Mouse (Mus musculus): ENCODE data around the gene Mctp1.

Gene Mctp1

GRCm38 (mm10) chr13:76620525-76620924, 236.2 kb downstream of the Mctp1 start:
- DNase-seq = no peak

- no peak for DNase-seq
These were observed 249.4 kb downstream of the Mctp1 start for GRCm38 (mm10) chr13:76633707-76634106.

DNA sequence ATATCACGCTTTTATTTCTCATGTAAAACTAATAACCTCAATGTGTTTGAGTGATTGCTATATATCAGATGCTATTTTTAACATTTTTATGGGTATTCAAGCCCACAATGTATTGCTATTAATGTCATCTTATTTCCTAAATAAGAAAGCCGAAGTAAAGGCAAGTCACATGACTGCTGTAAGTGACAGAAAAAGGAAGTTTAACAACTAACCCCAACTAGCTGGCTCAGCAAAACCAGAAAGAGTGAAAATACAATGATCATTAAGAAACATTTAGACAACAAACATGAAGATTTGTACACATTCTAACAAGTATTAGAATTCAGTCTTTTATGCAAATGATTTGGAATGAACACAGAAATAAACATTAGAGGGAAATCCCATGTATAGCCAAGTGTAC, 253.9 kb downstream of the Mctp1 start:
- no peak for DNase-seq

DNA sequence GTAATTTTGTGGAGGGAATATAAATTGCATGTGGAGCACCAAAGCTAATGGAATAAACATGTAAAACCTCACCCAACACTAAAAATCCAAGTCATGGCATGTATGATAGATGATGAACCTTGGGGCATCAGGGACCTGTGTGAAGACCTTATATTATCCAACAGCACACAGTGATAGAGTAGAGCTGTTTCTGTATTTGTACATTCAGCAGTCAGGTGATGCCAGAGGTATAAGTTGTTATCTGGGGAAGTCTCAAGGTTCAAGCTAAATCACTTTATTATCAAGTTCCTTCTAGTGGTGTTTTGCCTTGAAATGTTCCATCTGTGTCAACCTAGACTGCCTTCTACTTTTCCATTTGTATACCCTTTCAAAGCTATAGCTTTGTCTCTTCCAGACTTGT, 275.2 kb downstream of the Mctp1 start:
- no peak for DNase-seq

GRCm38 (mm10) chr13:76681286-76681685, 297.0 kb downstream of the Mctp1 start:
- no peak for DNase-seq

GRCm38 (mm10) chr13:76689349-76689748, 305.0 kb downstream of the Mctp1 start:
- no peak for DNase-seq

DNA sequence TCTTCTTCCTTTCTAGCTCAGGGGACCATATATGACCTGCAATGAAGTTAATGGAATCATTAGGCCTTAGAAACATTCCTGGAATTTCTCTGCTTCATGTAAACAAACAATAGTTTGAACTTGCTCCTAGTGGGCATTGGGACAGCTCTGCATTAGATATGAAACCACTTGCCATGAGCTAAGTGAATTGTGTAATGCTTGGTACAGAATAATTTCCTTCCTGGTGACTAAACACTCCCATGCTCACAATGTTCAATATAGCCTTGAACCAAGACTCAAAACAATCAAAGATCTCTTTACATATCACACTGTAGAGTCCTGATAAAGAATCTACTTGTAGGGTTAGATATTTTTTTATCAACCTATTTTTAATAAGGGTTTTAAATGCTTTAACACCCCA, 305.8 kb downstream of the Mctp1 start:
- DNase-seq = no peak

GRCm38 (mm10) chr13:76690697-76691096, 306.4 kb downstream of the Mctp1 start:
- no peak for DNase-seq

- no peak for DNase-seq
These were observed 349.7 kb downstream of the Mctp1 start for GRCm38 (mm10) chr13:76734013-76734412.

GRCm38 (mm10) chr13:76750663-76751429, 366.5 kb downstream of the Mctp1 start:
- DNase-seq = no peak

DNA sequence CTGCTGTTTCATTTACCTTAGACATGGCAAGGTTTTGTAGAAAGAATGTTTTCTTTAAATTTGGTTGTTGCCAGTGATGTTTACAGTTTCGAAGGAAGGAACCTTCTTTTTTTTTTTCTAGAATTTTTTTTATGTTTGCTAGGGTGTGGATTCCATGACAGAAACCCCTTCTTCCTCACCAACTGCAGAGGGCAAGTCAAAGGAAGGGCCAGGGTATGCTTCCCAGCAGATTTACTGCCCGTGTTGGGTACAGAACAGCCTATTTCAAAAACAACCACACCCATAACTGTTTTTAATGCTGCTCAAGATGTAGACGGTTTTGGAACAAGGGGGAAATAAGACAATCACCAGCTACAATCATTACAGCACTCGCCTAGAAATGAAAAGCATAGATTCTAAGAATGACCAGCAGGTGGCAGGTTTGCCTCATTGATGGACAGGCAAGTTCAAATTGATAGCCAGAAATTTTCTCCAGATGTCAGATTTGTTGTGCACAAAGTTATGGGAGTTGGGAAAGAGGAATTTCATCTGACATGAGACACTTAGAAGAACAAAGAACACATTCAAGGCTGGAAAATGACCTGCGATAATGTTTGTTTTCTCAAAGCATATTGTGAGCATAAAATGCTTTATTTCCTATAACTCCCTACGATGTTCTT, 375.6 kb downstream of the Mctp1 start:
- peak; percentile 18 to 43 for DNase-seq

GRCm38 (mm10) chr13:76799662-76800061, 415.3 kb downstream of the Mctp1 start:
- DNase-seq = no peak

DNA sequence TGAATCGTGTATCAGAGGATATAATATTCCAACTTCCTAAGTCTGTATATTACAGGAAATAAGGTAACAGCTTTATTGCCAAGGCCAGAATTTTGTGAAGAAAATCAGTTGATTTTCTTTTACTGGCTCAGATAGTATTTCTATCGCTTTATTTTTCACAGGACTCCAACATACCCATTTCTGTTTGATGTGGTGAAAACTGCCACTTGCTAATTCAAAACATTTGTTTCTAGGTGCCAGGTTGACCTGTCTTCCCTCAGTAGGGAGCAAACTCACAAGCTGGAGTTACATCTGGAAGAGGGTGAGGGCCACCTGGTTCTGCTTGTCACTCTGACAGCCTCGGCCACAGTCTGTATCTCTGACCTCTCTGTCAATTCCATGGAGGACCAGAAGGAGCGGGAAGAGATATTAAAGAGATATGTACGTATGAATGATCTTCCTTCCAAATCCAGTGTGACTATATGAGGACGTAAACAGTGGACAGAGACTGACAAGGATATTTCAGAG, 416.8 kb downstream of the Mctp1 start:
- DNase-seq = no peak

DNA sequence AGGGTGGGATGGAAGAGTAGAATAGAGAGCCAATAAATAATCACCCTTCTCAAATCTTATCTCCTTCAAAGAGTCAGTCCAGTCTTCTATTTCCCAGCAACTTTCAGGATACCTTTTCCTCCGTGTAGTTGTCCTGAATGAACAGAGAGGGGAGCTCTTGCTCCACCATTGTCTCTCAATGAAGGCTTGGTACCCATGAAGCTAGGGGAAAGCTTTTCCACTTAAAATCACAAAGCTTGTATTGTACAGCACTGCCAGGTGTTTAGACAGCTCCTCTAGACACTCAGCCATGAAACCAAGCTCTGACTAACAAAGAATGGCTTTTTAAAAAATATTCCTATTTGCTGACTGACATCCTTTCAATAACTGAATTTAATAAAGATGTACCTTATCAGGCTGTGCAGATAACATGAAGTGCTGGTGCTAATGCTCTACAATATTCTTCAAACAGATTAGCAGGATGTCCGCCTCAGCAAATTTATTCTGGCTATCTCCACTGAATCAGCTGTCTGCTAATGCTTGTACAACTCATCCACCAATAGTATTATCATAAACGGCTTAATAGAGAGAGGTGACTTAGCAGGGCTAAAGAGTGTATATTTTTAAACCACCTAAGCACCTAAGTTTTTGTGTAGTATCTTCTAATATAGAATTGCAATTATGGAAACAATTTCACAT, 417.9 kb downstream of the Mctp1 start:
- DNase-seq = no peak

GRCm38 (mm10) chr13:76802926-76803325, 418.6 kb downstream of the Mctp1 start:
- DNase-seq = no peak

DNA sequence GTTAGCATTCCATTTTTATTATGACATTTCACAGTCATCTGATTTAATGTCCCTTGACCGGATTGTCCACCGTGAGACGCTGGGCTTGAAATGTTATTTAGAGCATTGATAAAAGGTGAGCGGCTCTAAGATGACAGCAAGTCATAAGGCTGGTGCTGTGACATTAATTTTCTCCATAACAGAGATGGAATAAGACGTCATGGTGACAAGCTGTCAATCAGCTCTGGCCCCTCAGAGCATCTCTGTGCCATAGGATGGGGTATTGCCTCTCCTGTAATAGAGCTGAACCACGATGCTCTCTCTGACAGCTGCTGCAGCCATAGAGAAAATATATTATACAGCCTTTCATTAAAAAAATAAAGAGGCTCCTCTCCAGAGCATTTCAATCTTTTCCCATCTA, 419.5 kb downstream of the Mctp1 start:
- no peak for DNase-seq

GRCm38 (mm10) chr13:76808871-76809390, 424.6 kb downstream of the Mctp1 start:
- DNase-seq = no peak

- DNase-seq = no peak
These were observed 425.5 kb downstream of the Mctp1 start for GRCm38 (mm10) chr13:76809802-76810201.

DNA sequence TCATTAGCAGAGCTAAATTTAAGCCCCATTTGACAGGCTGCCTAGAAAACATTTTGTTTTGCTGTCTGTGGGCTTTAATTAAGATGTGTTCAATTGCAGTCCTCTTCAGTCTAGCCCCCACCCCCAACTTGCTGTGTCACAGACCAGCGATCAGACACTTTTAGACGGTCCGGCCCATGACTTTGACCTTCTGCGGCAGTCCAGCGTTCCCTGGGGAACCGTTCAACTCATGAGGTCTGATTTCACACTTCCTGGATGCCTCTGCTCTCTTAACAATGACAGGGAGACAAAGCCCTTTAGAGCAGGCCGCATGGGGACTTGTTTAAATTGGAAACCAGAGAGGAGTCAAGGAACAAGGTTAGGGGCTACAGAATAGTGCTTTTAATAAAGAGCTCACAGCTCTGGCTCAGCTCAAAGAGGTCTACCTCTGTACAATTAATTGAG, 426.2 kb downstream of the Mctp1 start:
- DNase-seq = no peak

GRCm38 (mm10) chr13:76823083-76823482, 438.7 kb downstream of the Mctp1 start:
- DNase-seq = no peak

DNA sequence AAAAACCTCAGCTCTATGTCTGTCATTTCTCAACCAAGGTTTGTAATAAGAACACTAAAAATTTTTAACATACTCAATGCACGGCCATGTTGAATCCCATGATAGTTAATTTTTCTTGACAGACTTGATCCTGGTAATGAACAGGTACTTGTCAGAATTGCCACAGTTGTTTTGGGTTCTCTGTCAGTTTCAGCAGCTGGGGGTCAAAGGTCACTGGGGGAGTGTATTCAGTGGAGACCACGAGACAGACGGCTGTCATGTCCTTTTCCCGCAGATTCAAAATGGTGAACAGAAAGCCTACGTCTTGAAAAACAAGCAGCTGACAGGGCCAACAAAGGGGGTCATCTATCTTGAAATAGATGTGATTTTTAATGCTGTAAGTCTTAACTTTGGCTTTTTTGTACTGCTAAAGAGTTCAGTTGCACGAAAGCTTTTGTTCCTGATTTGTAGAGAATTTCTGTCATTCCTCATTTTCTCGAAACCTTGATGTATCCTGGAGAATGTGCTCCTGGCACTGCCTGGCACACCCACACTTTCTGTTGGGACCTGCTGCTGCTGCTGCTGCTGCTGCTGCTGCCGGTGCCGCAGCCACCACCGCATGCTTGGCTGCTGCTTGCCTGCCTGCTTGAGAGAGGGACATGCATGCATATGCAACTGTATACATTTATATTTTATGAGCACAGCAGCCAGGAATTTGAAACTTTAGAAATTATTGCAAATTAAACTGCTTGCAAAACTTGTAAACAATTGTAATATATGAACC, 440.8 kb downstream of the Mctp1 start:
- DNase-seq = no peak

- no peak for DNase-seq
These were observed 443.4 kb downstream of the Mctp1 start for GRCm38 (mm10) chr13:76827738-76828137.

DNA sequence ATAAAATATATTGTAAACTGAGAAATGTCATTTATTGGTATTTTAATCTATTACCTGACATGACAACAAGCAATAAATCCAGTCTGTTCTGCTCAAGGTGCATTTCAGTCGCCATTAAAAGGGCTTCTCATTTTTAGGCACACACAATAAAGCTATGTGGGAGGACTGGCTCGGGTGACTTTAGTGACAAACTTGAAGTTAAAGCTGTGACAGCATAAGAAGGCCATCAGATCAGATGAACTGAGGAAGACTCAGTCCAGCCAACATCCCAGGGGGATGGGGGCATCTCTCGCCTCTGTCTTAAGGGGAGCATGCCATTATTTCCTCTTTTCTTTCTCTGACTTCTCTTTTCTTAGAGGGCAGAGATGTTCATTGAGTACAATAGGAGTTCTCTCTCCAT, 453.7 kb downstream of the Mctp1 start:
- DNase-seq = no peak

Data from cerebellum, postnatal 36 days (tissue).